Mouse (Mus musculus) cerebellum, adult 9-10 months (tissue): ENCODE data around the gene Rnf141.
A peak's percentile ranks its signal among the peaks of the same experiment; 100 is the strongest.

Experiments used
- DNase-seq: peaks from one replicate; pipeline ENCODE4 v3.0.0; 2022

Gene Rnf141

GRCm38 (mm10) chr7:110792201-110792600, 52.1 kb downstream of the Rnf141 start:
- DNase-seq, result no peak

GRCm38 (mm10) chr7:110790878-110791277, 53.4 kb downstream of the Rnf141 start:
- DNase-seq, result no peak

- DNase-seq, result no peak
Observed at GRCm38 (mm10) chr7:110787310-110787709, 56.9 kb downstream of the Rnf141 start.

GRCm38 (mm10) chr7:110785741-110786146, 58.5 kb downstream of the Rnf141 start:
- DNase-seq, result no peak

GRCm38 (mm10) chr7:110784965-110785364, 59.3 kb downstream of the Rnf141 start:
- no peak for DNase-seq

GRCm38 (mm10) chr7:110782845-110783478, 61.3 kb downstream of the Rnf141 start:
- DNase-seq, result no peak

- DNase-seq, result no peak
Observed at GRCm38 (mm10) chr7:110782135-110782534, 62.1 kb downstream of the Rnf141 start.

GRCm38 (mm10) chr7:110781231-110781711, 63.0 kb downstream of the Rnf141 start:
- DNase-seq, result no peak

- no peak for DNase-seq
Observed at GRCm38 (mm10) chr7:110780520-110780919, 63.7 kb downstream of the Rnf141 start.

- no peak for DNase-seq
Observed at GRCm38 (mm10) chr7:110779605-110780111, 64.6 kb downstream of the Rnf141 start.

- no peak for DNase-seq
Observed at GRCm38 (mm10) chr7:110778933-110779332, 65.3 kb downstream of the Rnf141 start.

- no peak for DNase-seq
Observed at GRCm38 (mm10) chr7:110777146-110778001, 66.9 kb downstream of the Rnf141 start.

GRCm38 (mm10) chr7:110774674-110775073, 69.6 kb downstream of the Rnf141 start:
- no peak for DNase-seq

GRCm38 (mm10) chr7:110774077-110774476, 70.2 kb downstream of the Rnf141 start:
- no peak for DNase-seq

- DNase-seq, result peak; percentile 67
Observed at GRCm38 (mm10) chr7:110773204-110774002, 70.9 kb downstream of the Rnf141 start.

- DNase-seq, result no peak
Observed at GRCm38 (mm10) chr7:110772343-110772742, 71.9 kb downstream of the Rnf141 start.

- no peak for DNase-seq
Observed at GRCm38 (mm10) chr7:110770949-110771348, 73.3 kb downstream of the Rnf141 start.

GRCm38 (mm10) chr7:110769094-110769493, 75.2 kb downstream of the Rnf141 start:
- DNase-seq, result no peak

GRCm38 (mm10) chr7:110768451-110769064, 75.7 kb downstream of the Rnf141 start:
- DNase-seq, result peak; percentile 62

GRCm38 (mm10) chr7:110768001-110768400, 76.3 kb downstream of the Rnf141 start, which contains the start of gene Ampd3:
Gene Ampd3 (plus strand): TSS chr7:110768206.
- no peak for DNase-seq

- peak; percentile 89 for DNase-seq
Observed at GRCm38 (mm10) chr7:110762605-110763180, 81.6 kb downstream of the Rnf141 start.

GRCm38 (mm10) chr7:110756440-110756839, 87.8 kb downstream of the Rnf141 start:
- DNase-seq, result no peak
